Mouse (Mus musculus) testis, adult 2 months (tissue): ENCODE results near the gene Aunip.

Source experiments
- CTCF ChIP-seq: fragments of 200-500 bp; IDR thresholded peaks from 2 replicates; pipeline ENCODE4 v1.5.1; 2012; ENCODE audit warnings: low read depth, mild to moderate bottlenecking, inconsistent platforms, low read length, moderate library complexity; ENCODE audit not compliant: control insufficient read depth, insufficient read depth, insufficient replicate concordance
- POLR2A ChIP-seq: fragments of 200-500 bp; IDR thresholded peaks from 2 replicates; pipeline ENCODE4 v1.6.1; 2012; ENCODE audit warnings: low read depth, mild to moderate bottlenecking, inconsistent platforms, low read length, moderate library complexity; ENCODE audit not compliant: control insufficient read depth

DNA sequence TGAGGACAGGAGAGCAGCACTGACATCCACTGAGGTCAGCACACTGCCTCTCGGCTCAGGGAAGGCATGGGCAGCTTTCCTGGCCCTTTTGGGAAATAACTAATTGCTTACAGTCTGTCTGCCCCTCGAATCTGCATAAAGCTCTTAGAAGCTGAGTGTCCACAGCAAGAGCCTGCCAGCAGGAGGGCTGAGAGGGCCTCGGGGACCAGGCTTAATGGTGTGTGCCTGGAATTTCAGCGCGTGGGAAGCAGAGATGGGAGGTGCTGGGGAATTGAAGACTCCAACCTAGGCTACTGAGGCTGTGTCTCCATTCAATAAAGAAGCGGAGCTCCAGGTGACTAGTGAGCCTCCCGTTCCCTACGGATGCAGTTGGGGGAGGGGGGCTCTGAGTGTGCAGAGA lies 36.6 kb upstream of the Aunip start:
- TF ChIP-seq CTCF (no peak), POLR2A (peak; percentile 24; the same call in 1 of the 2 replicates)
